Mouse (Mus musculus) stomach, postnatal 0 days (tissue): ENCODE measurements around the gene Mpc1. TPM values are rescaled to one million over a fixed set of nuclear protein-coding genes. Genes with fewer than 3 reads are reported as not detected.
"Not testable (repeated sequence)": the region's sequence is repeated elsewhere in the genome, so short reads cannot be mapped to it uniquely, and the experiment has no call there.

ENCODE experiments used
- ATAC-seq: fragments of 200-750 bp; cut with Nextera tagmentation; 2 replicates; pipeline ENCODE4 v1.8.0; 2017; ENCODE audit not compliant: low FRiP score, low TSS enrichment
- DNase-seq: peaks from one replicate; pipeline ENCODE4 v3.0.0-alpha.2; 2016; ENCODE audit warnings: low spot score
- H3K27ac ChIP-seq: fragments of 300-500 bp; sonication (generic); replicated peaks from 2 replicates; pipeline ENCODE4 v1.5.1; 2014; ENCODE audit warnings: mild to moderate bottlenecking, control low read depth
- H3K27me3 ChIP-seq: fragments of 300-500 bp; sonication (generic); 2 replicates; pipeline ENCODE4 v1.6.1; 2014; ENCODE audit warnings: low read length; ENCODE audit not compliant: control insufficient read depth, insufficient read depth
- H3K36me3 ChIP-seq: fragments of 300-500 bp; sonication (generic); 2 replicates; pipeline ENCODE4 v1.6.1; 2014; ENCODE audit warnings: low read length, mixed read lengths; ENCODE audit not compliant: control insufficient read depth, insufficient read depth
- H3K4me1 ChIP-seq: fragments of 300-500 bp; sonication (generic); replicated peaks from 2 replicates; pipeline ENCODE4 v1.6.1; 2014; ENCODE audit warnings: antibody characterized with exemption; ENCODE audit not compliant: control insufficient read depth, insufficient read depth
- H3K4me2 ChIP-seq: fragments of 300-500 bp; sonication (generic); replicated peaks from 2 replicates; pipeline ENCODE4 v1.6.1; 2014; ENCODE audit warnings: low read depth, mild to moderate bottlenecking, control low read depth, moderate library complexity
- H3K4me3 ChIP-seq: fragments of 300-500 bp; sonication (generic); 2 replicates; pipeline ENCODE4 v1.5.1; 2014; ENCODE audit warnings: low read depth, low read length, control low read depth
- H3K9ac ChIP-seq: fragments of 300-500 bp; sonication (generic); 2 replicates; pipeline ENCODE4 v1.6.1; 2014; ENCODE audit warnings: mild to moderate bottlenecking, low read length, control low read depth, mixed read lengths
- H3K9me3 ChIP-seq: fragments of 300-500 bp; sonication (generic); 2 replicates; pipeline ENCODE4 v1.6.1; 2016; ENCODE audit warnings: low read length; ENCODE audit not compliant: control insufficient read depth
- CTCF ChIP-seq: IDR thresholded peaks from 2 replicates; pipeline ENCODE4 v1.5.1; 2016; ENCODE audit warnings: antibody characterized with exemption, low read depth, mild to moderate bottlenecking, moderate library complexity
- EP300 ChIP-seq: optimal IDR thresholded peaks from 2 replicates; pipeline ENCODE3; 2016; ENCODE audit warnings: antibody characterized with exemption
- WGBS: fragments of 180-500 bp; shearing (Covaris S2); extraction: QIAGEN DNeasy Blood & Tissue Kit; methylation state at CpG from one replicate; pipeline ENCODE4 v1.1.7; 2014; 5-methylcytosine and 5-hydroxymethylcytosine counted together
- polyA plus RNA-seq: library from polyadenylated mRNA; unstranded; fragments of >200 nt; fragmentation: Nextera tagmentation; extraction: Ambion mirVana; gene quantifications from 2 replicates; pipeline ENCODE4 v1.2.1, GENCODE M21; 2015

The Mpc1 gene
- polyA plus RNA-seq, 1 experiment from 2014 or later, result 292 TPM

DNA sequence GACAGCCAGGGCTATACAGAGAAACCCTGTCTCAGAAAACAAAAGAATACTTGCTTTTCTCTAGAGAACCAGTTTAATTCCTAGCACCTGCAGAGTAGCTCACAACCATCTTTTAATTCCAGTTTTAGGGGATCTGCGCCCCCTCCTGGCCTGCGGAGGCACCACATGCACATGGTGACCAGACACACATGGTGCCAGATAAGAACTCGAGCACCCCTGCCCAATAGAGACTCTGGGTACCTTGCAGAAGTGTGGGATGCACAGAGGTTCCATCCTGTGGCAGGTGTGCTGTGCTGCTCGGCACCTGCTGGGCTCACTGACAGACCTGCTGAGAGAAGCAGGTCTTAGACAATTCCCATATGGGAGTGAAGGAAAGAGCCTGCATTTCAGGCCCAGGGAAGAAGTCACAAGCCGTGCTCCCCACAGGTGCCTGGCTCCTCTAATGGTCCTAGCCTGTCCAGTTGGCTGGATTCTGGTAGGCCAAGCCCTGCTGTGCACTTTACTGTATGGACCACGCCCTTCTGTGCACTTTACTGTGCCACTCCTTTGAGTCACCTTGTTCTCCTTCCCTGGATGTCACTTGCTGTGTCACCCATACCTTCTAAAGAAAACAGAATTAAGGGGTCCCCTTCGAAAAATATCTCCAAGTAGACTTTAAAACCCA is 45.9 kb downstream of the Mpc1 start:
- TF ChIP-seq EP300, result no peak
- peak; percentile 50 for TF ChIP-seq CTCF
- no peaks in the 10 kb centered on the region for H3K4me1 ChIP-seq

DNA sequence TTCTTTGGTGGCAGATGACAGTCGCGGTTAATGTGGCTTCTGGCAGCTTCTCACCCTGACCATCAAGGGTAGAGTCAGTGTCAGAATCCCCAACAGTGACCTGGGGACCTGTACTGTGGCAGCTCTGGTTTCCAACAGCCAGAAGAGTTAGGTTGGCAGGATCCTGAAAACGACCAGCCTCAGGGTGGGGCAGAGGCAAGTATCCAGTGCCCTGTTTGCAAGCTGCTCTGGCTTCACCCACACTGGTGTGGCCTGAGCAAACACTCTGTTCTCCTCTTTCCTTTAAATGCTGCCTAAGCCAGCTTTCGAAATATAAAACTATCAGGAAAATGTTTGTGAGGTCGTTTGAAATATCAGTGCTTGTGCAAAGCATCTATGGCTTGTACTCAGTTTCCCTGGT is 47.9 kb downstream of the Mpc1 start:
- H3K4me3 ChIP-seq, result no peak overlapping the region
- H3K36me3 ChIP-seq, result peaks cover 2% of the 10 kb centered on the region; the same call in 1 of the 2 replicates
- TF ChIP-seq EP300 (no peak), CTCF (no peak)
- no peak overlapping the region for H3K27ac ChIP-seq
- ATAC-seq (peak; percentile 59; the same call in 1 of the 2 replicates), DNase-seq (no peak)
- H3K4me2 ChIP-seq, result no peak overlapping the region
- H3K4me1 ChIP-seq, result no peaks in the 10 kb centered on the region
- no peaks in the 10 kb centered on the region for H3K9me3 ChIP-seq
- no peaks in the 10 kb centered on the region for H3K27me3 ChIP-seq
- no peak overlapping the region for H3K9ac ChIP-seq
- WGBS, result 57% methylated on average over 5 of the region's 5 CpGs

More for the DNA sequence above, 45.9 kb downstream of the Mpc1 start:
- H3K4me3 ChIP-seq, result no peak overlapping the region
- H3K4me2 ChIP-seq, result no peak overlapping the region
- no peaks in the 10 kb centered on the region for H3K27me3 ChIP-seq
- H3K9me3 ChIP-seq, result no peaks in the 10 kb centered on the region
- DNase-seq (no peak), ATAC-seq (peak; percentile 80)
- no peak overlapping the region for H3K27ac ChIP-seq
- H3K36me3 ChIP-seq, result peaks cover 5% of the 10 kb centered on the region; the same call in 1 of the 2 replicates
- H3K9ac ChIP-seq, result no peak overlapping the region
- WGBS, result 70% methylated on average over 7 of the region's 7 CpGs

DNA sequence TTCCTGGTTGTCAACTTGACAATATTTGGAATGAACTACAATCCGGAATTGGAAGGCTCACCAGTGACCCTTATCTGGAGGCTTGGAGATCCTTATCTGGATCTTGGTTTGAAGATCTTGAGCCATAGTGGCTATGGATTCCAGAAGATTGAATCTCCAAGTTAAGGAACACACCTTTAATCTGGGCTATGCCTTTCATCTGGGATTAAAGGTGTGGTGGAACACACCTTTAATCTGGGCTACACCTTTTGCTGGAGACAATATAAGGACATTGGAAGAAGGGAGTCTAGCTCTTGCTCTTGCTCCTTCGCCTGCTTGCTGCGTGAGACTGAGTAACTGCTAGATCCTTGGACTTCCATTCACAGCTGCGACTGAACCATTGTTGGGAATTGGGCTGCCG is 54.5 kb downstream of the Mpc1 start, which contains the start of gene Prr18:
Prr18 (plus strand) TSS at position 301 of the 400 bp plus-strand sequence.
- not testable (repeated sequence) for H3K4me1 ChIP-seq, H3K4me3 ChIP-seq, DNase-seq, H3K9ac ChIP-seq, H3K9me3 ChIP-seq, H3K27me3 ChIP-seq, ATAC-seq, H3K4me2 ChIP-seq, H3K36me3 ChIP-seq, H3K27ac ChIP-seq
- WGBS, result no CpG with 5 or more reads among the region's 5 CpGs

DNA sequence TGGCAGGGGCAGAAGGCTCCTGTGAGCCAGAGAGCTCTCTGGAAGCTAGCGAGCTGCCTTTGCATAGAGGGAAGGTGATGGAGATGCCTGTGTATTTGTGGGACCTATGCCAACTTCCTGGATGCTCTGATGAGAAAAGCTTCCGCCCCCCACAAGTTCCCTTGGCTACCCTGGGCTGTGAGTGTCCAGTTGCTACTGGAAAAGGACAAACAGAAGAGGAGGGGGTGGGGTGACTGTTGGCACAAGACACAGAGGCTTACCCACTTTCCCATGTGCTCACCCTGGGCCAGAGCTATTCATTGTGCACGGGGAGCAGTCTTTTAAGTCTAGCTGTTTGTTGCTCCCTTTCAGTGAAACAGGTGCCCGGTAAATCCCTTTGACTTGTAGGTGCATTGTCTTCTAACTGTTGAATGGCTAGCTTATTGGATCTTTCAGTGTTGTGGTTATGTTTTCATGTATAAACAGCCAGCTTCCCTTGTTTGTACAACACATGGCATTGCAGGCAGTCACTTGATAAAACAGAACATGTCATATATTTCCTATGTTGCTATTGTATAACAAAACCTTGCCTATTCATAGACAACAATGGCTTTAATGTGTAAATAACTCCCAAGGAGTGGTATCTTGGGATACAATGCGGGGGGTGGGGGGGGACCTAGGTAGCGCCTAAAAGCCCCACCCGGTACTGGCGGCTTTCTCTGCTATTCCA is 57.1 kb downstream of the Mpc1 start:
- H3K27ac ChIP-seq, result no peak overlapping the region
- H3K4me3 ChIP-seq, result peak overlapping the region; percentile 54; the same call in 1 of the 2 replicates
- H3K36me3 ChIP-seq, result no peaks in the 10 kb centered on the region
- no peak for ATAC-seq
- DNase-seq, result no peak
- peaks cover 8% of the 10 kb centered on the region for H3K27me3 ChIP-seq
- 20% methylated on average over 8 of the region's 8 CpGs for WGBS
- H3K4me2 ChIP-seq, result peak overlapping the region; percentile 97
- no peak overlapping the region for H3K9ac ChIP-seq
- no peaks in the 10 kb centered on the region for H3K9me3 ChIP-seq
- TF ChIP-seq CTCF (no peak), EP300 (no peak)
- peaks cover 6% of the 10 kb centered on the region for H3K4me1 ChIP-seq

DNA sequence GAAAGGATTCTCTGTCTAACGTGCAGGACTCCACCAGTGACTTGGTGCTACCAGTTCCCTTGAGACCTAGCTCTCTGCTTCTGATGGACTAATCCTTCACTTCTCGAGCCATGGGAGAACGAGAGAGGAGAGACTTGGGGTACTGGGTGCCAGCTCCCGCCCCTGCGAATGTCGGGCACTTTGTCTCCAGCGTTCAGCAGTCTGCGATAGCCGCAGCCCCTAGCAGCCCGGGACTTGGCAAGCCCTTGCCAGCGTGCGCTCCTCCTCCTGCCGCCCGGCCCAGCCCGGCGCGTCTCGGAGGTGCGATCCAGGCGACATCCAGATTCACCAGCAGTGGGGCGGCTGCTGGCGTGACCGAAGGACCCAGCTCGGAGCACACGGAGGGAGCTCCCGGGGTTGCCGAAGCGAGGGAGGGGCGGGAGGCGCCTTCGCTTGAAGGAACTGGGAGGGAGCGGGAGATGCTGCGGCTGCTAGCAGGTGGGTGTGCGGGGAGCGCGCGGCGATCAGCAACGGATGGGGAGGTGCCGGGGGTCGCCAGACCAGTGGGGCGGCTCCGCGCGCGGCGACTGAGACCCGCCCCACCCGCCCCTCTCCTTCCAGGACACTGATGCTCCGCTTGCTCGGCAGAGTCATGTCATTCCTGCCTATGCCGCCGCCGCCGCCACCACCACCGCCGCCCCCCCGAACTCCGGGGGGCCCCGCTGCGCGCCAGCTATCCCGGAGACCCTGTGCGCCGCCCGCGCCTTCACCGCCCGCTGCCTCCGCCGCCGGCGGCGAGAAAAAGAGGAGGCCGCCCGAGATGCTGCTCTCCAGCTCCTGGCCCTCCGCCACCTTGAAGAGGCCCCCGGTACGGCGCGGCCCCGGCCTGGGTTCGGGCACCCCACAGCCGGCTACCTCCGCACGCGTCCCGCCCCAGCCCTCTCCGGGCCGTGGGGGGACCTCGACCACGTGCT is 58.0 kb downstream of the Mpc1 start:
- peaks cover 6% of the 10 kb centered on the region for H3K4me1 ChIP-seq
- DNase-seq (peak; percentile 59), ATAC-seq (peak; percentile 27; the same call in 1 of the 2 replicates)
- H3K27me3 ChIP-seq, result peaks cover 8% of the 10 kb centered on the region
- H3K9ac ChIP-seq, result peak overlapping the region; percentile 54
- WGBS, result under 1% methylated on average over 54 of the region's 92 CpGs
- H3K36me3 ChIP-seq, result no peaks in the 10 kb centered on the region
- H3K4me3 ChIP-seq, result peak overlapping the region; percentile 54
- H3K9me3 ChIP-seq, result no peaks in the 10 kb centered on the region
- peak overlapping the region; percentile 97 for H3K4me2 ChIP-seq
- TF ChIP-seq EP300 (no peak), CTCF (no peak)
- H3K27ac ChIP-seq, result no peak overlapping the region
